Comparison of ENCODE assay signal across 25 mouse cellular contexts in genomic region chrX:42165455-42165854, GRCm38 (mm10). TPM values are rescaled to one million over a fixed set of nuclear protein-coding genes. Genes with fewer than 3 reads are reported as not detected.
DNase-seq lines count a peak whose midpoint lies in the region; ATAC-seq and TF ChIP-seq lines count a peak whose summit lies in the region.
"Had no signal": no experiment of that assay in that cellular context is flagged by ENCODE, and none has a peak within 500 bp of the region (broad histone marks: within the 10 kb centered on the region; RNA-seq: fewer than 3 reads in every experiment).

No protein-coding gene starts in this region.

- H3K36me3 ChIP-seq in MEL (ENCODE audit: control insufficient read depth in 1 of 2, insufficient read depth in 2 of 2, low read length in 2 of 2), result peaks cover 6 to 18% of the 10 kb centered on the region in 2 experiments; a peak in 3 of 4 replicates
- no peaks in the 10 kb centered on the region for H3K36me3 ChIP-seq in splenic B cell, adult 2 months (ENCODE audit: control insufficient read depth, insufficient read depth, low read length, poor library complexity, severe bottlenecking)
- H3K36me3 ChIP-seq in kidney, adult 2 months (ENCODE audit: control insufficient read depth, insufficient read depth, low read length), result no peaks in the 10 kb centered on the region
- H3K36me3 ChIP-seq: embryonic facial prominence, embryonic 12.5 days; forebrain, embryonic 12.5 days had no signal

- H3K27ac ChIP-seq in MEL (ENCODE audit: control insufficient read depth, low read depth, low read length), result no peak overlapping the region
- H3K27ac ChIP-seq in kidney, adult 2 months (ENCODE audit: insufficient read depth, low read depth, low read length), result no peak overlapping the region
- H3K27ac ChIP-seq: embryonic facial prominence, embryonic 10.5 days; embryonic facial prominence, embryonic 12.5 days; forebrain, embryonic 10.5 days; forebrain, embryonic 12.5 days had no signal

- ATAC-seq in granulocyte monocyte progenitor cell, adult 5-6 weeks (replicated peaks; ENCODE audit: poor library complexity, severe bottlenecking), result peak; percentile 74
- peak; percentile 60 for ATAC-seq in megakaryocyte, adult 5-6 weeks (ENCODE audit: poor library complexity, severe bottlenecking)
- ATAC-seq in erythroblast, adult 5-6 weeks (replicated peaks; ENCODE audit: low FRiP score, poor library complexity, severe bottlenecking), result no peak
- ATAC-seq: forebrain, embryonic 14.5 days; forebrain, embryonic 16.5 days had no signal

- H3K4me3 ChIP-seq in MEL (ENCODE audit: control insufficient read depth in 1 of 2, insufficient read depth in 1 of 2, low read depth in 2 of 2, low read length in 2 of 2), result no peak overlapping the region
- no peak overlapping the region for H3K4me3 ChIP-seq in kidney, adult 2 months (ENCODE audit: insufficient read depth, low read depth, low read length)
- H3K4me3 ChIP-seq: embryonic facial prominence, embryonic 10.5 days; embryonic facial prominence, embryonic 12.5 days; erythroblast, embryonic 14.5 days; forebrain, embryonic 10.5 days; forebrain, embryonic 12.5 days had no signal

- H3K9me3 ChIP-seq in MEL (replicated peaks; ENCODE audit: insufficient read depth, low read length), result no peaks in the 10 kb centered on the region
- H3K9me3 ChIP-seq: embryonic facial prominence, embryonic 12.5 days; forebrain, embryonic 10.5 days; forebrain, embryonic 12.5 days; G1E had no signal

- TF ChIP-seq CTCF in MEL (IDR thresholded peaks at IDR 0.05 in 2 of 3, conservative IDR thresholded peaks at IDR 0.05 in 1 of 3; ENCODE audit: control insufficient read depth in 1 of 3, insufficient read depth in 1 of 3, low read depth in 2 of 3, low read length in 3 of 3, poor library complexity in 1 of 3, severe bottlenecking in 1 of 3), result no peak
- no peak for TF ChIP-seq CTCF in kidney, adult 2 months (conservative IDR thresholded peaks at IDR 0.05; ENCODE audit: insufficient read depth, insufficient read length, low read depth, low read length)

- peak; percentile 27 for DNase-seq in MEL (ENCODE audit: low read depth, low spot score)
- peak; percentile 25 for DNase-seq in splenic B cell, adult 2 months (ENCODE audit: low read depth, low spot score)
- no peak for DNase-seq in heart, adult 9 months (ENCODE audit: low spot score in 2 of 2)
- DNase-seq in kidney, adult 2 months, result no peak
- DNase-seq in right cerebral cortex, postnatal 25 days, result no peak
- DNase-seq: adrenal gland, adult 2 months; adrenal gland, postnatal 10 days; adrenal gland, postnatal 25 days; cerebellum, adult 11 months; cerebellum, adult 18-20 months; cerebellum, adult 8-10 months; cerebellum, adult 9-11 months; cerebellum, postnatal 14 days; cerebellum, postnatal 36 days had no signal

- WGBS in kidney, adult 2 months, result 62% methylated on average over 1 of the region's 1 CpGs

- peaks cover 55% of the 10 kb centered on the region for H3K79me2 ChIP-seq in MEL (ENCODE audit: control insufficient read depth, insufficient read depth, low read length, poor library complexity)

- no peak for TF ChIP-seq POLR2A in MEL (IDR thresholded peaks at IDR 0.05; ENCODE audit: control insufficient read depth in 1 of 2, insufficient read depth in 1 of 2, low read depth in 1 of 2, low read length in 2 of 2, poor library complexity in 1 of 2)
- TF ChIP-seq POLR2A in kidney, adult 2 months (IDR thresholded peaks at IDR 0.05; ENCODE audit: low read depth, low read length), result no peak

- no peak overlapping the region for H3K9ac ChIP-seq in MEL (ENCODE audit: control insufficient read depth, low read depth, low read length, poor library complexity, severe bottlenecking)
- H3K9ac ChIP-seq: embryonic facial prominence, embryonic 12.5 days; forebrain, embryonic 12.5 days had no signal

- TF ChIP-seq EP300 in MEL (IDR thresholded peaks at IDR 0.05; ENCODE audit: low read depth in 1 of 2, low read length in 2 of 2), result no peak

- TF ChIP-seq RAD21 in MEL (IDR thresholded peaks at IDR 0.05; ENCODE audit: low read depth, low read length), result no peak

- H3K4me1 ChIP-seq in MEL (ENCODE audit: control insufficient read depth in 1 of 2, insufficient read depth in 2 of 2, low read length in 2 of 2), result peaks cover 0 to 6% of the 10 kb centered on the region in 2 experiments; a peak in 2 of 4 replicates
- no peaks in the 10 kb centered on the region for H3K4me1 ChIP-seq in kidney, adult 2 months (ENCODE audit: control insufficient read depth, insufficient read depth, low read length)
- H3K4me1 ChIP-seq: embryonic facial prominence, embryonic 10.5 days; embryonic facial prominence, embryonic 12.5 days; forebrain, embryonic 10.5 days; forebrain, embryonic 12.5 days had no signal

- no peaks in the 10 kb centered on the region for H3K27me3 ChIP-seq in MEL (ENCODE audit: control insufficient read depth in 1 of 2, insufficient read depth in 2 of 2, low read length in 2 of 2)
- no peaks in the 10 kb centered on the region for H3K27me3 ChIP-seq in splenic B cell, adult 2 months (ENCODE audit: control insufficient read depth, insufficient read depth, low read length, poor library complexity, severe bottlenecking)
- no peaks in the 10 kb centered on the region for H3K27me3 ChIP-seq in kidney, adult 2 months (replicated peaks; ENCODE audit: control insufficient read depth, insufficient read depth, low read length)
- H3K27me3 ChIP-seq: embryonic facial prominence, embryonic 12.5 days; forebrain, embryonic 12.5 days had no signal

TF ChIP-seq in MEL, 35 proteins besides CTCF, POLR2A, EP300 and RAD21:
- no peak for TF ChIP-seq HCFC1 (IDR thresholded peaks at IDR 0.05; ENCODE audit: low read depth, low read length)
- TF ChIP-seq SMC3 (IDR thresholded peaks at IDR 0.05; ENCODE audit: low read depth, low read length), result no peak
- no peak for TF ChIP-seq ELF1 (IDR thresholded peaks at IDR 0.05; ENCODE audit: low read depth, low read length)
- no peak for TF ChIP-seq NELFE (IDR thresholded peaks at IDR 0.05; ENCODE audit: low read depth, low read length)
- TF ChIP-seq USF1 (IDR thresholded peaks at IDR 0.05; ENCODE audit: low read depth, low read length), result no peak
- TF ChIP-seq ZC3H11A (IDR thresholded peaks at IDR 0.05; ENCODE audit: low read depth, low read length), result no peak
- TF ChIP-seq POLR2AphosphoS2 (IDR thresholded peaks at IDR 0.05; ENCODE audit: low read length), result no peak
- TF ChIP-seq ZMIZ1 (IDR thresholded peaks at IDR 0.05; ENCODE audit: low read depth, low read length), result no peak
- no peak for TF ChIP-seq RCOR1 (IDR thresholded peaks at IDR 0.05; ENCODE audit: low read depth, low read length)
- TF ChIP-seq TAL1 (IDR thresholded peaks at IDR 0.05; ENCODE audit: low read length), result no peak
- no peak for TF ChIP-seq MAX (IDR thresholded peaks at IDR 0.05; ENCODE audit: low read length)
- no peak for TF ChIP-seq KAT2A (conservative IDR thresholded peaks at IDR 0.05; ENCODE audit: low read depth, low read length)
- TF ChIP-seq ZNF384 (IDR thresholded peaks at IDR 0.05; ENCODE audit: low read depth, low read length), result no peak
- TF ChIP-seq GABPA (IDR thresholded peaks at IDR 0.05; ENCODE audit: low read depth, low read length), result no peak
- no peak for TF ChIP-seq SIN3A (IDR thresholded peaks at IDR 0.05; ENCODE audit: low read length)
- no peak for TF ChIP-seq MAFK (IDR thresholded peaks at IDR 0.05; ENCODE audit: borderline replicate concordance, low read depth, low read length)
- no peak for TF ChIP-seq ETS1 (IDR thresholded peaks at IDR 0.05; ENCODE audit: low read depth, low read length)

RNA-seq across cellular contexts. Expression of gene Stag2, which starts 16.3 kb away (rescaled TPM):
- 22.9 and 29.3 TPM in 2 replicates for total RNA-seq in MEL (2012; rRNA removed)
- polyA plus RNA-seq in MEL (2012; ENCODE audit: insufficient read depth in 1 of 2, insufficient read length in 2 of 2, low read depth in 1 of 2, low replicate concordance in 2 of 2, missing spikeins in 1 of 2), result 10 to 100 TPM in 1 of 2 experiments, not detected in 1; 18.0 TPM
- 91.2 and 93.1 TPM in 2 replicates for total RNA-seq in granulocyte monocyte progenitor cell, adult 5-6 weeks (2014; fragmentation: Nextera tagmentation)
- total RNA-seq in granulocyte monocyte progenitor cell, adult 5-6 weeks (2017), result 465 and 541 TPM in 2 replicates
- 124 and 154 TPM in 2 replicates for total RNA-seq in megakaryocyte, adult 5-6 weeks (2015)
- 582 and 644 TPM in 2 replicates for total RNA-seq in megakaryocyte, adult 5-6 weeks (2017)
- total RNA-seq in erythroblast, adult 5-6 weeks (2015; ENCODE audit: low replicate concordance), result 57.6 and 65.8 TPM in 2 replicates
- total RNA-seq in erythroblast, adult 5-6 weeks (2017; ENCODE audit: low replicate concordance), result 153 and 155 TPM in 2 replicates
- 6.8 and 8.8 TPM in 2 replicates for polyA plus RNA-seq in kidney, adult 2 months (2012; rRNA removed)

Comparison
In these comparisons a context has a peak if more than half of its experiments do, and no peak if none do; other contexts are left out.
1. DNase-seq: peak in MEL (single experiment) and splenic B cell, adult 2 months (single experiment); none in heart, adult 9 months (0 of 2), kidney, adult 2 months (single experiment) and right cerebral cortex, postnatal 25 days (single experiment).